Mouse (Mus musculus) liver, postnatal 0 days (tissue): Measurements from ENCODE around the gene Rbms1.

Source experiments
- CTCF ChIP-seq: sonication (generic); IDR thresholded peaks from 2 replicates; pipeline ENCODE4 v1.5.1; 2016; ENCODE audit warnings: antibody characterized with exemption, low read depth
- EP300 ChIP-seq: IDR thresholded peaks from 2 replicates; pipeline ENCODE4 v1.6.1; 2016; ENCODE audit warnings: antibody characterized with exemption, low read depth, mild to moderate bottlenecking

DNA sequence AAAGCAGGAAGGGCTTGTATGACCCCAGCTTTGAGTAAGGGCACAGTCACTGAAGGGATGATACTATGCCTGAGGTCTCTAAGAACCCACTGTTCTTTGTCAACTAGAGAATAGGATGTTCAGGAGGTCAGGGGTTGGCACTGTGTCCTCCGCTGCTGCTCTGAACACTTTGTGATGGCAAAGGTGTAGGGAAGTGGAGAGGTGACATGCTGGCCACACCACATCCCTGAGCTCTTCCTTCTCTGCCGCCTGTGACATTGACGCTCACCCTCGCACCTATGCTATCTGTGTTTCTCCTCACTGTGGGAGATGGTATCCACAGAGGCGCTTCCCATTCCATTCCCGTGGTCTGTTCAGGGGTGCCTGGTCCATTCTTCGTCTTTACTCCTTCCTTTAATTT lies 163.2 kb downstream of the Rbms1 start:
- TF ChIP-seq CTCF (no peak), EP300 (no peak)
